Mouse (Mus musculus): ENCODE measurements around the gene Meltf. TPM values are rescaled to one million over a fixed set of nuclear protein-coding genes. Genes with fewer than 3 reads are reported as not detected.

Gene Meltf
- total and polyA plus RNA-seq, 3 experiments, result 0.04 to 0.09 (median 0.07) TPM

- TF ChIP-seq MEF2A (IDR thresholded peaks at IDR 0.05; ENCODE audit: borderline replicate concordance, low read depth, low read length), result peak; percentile 94
- TF ChIP-seq EP300 (IDR thresholded peaks at IDR 0.05; ENCODE audit: low read length), result no peak
- peak; percentile 98 for TF ChIP-seq NELFE (IDR thresholded peaks at IDR 0.05; ENCODE audit: low read depth, low read length)
- TF ChIP-seq TBP (conservative IDR thresholded peaks at IDR 0.05; ENCODE audit: low read depth, low read length), result peak; percentile 60; the same call in 1 of the 2 replicates
- no peak for TF ChIP-seq JUND (conservative IDR thresholded peaks at IDR 0.05; ENCODE audit: low read depth, low read length)
- peak; percentile 80 for TF ChIP-seq CHD2 (IDR thresholded peaks at IDR 0.05; ENCODE audit: low read length)
- TF ChIP-seq POLR2AphosphoS2 (IDR thresholded peaks at IDR 0.05; ENCODE audit: low read depth, low read length), result peak; percentile 91; the same call in 1 of the 2 replicates
- no peak for TF ChIP-seq JUN (IDR thresholded peaks at IDR 0.05; ENCODE audit: insufficient read depth, low read depth, low read length)
- no peak for TF ChIP-seq E2F4 (IDR thresholded peaks at IDR 0.05; ENCODE audit: insufficient replicate concordance, low read depth, low read length)
- peak; percentile 97 for TF ChIP-seq KAT2A (IDR thresholded peaks at IDR 0.05; ENCODE audit: insufficient replicate concordance, low read length)
- TF ChIP-seq ZC3H11A (IDR thresholded peaks at IDR 0.05; ENCODE audit: low read depth, low read length), result no peak
- no peak; the same call in 1 of the 2 replicates for TF ChIP-seq ZKSCAN1 (IDR thresholded peaks at IDR 0.05; ENCODE audit: borderline replicate concordance, low read depth, low read length)
- peak; percentile 79; the same call in 1 of the 2 replicates for TF ChIP-seq MYC (IDR thresholded peaks at IDR 0.05; ENCODE audit: low read depth, low read length)
- TF ChIP-seq GABPA (IDR thresholded peaks at IDR 0.05; ENCODE audit: insufficient replicate concordance, low read depth, low read length), result peak; percentile 89; the same call in 1 of the 2 replicates
- TF ChIP-seq MAFK (IDR thresholded peaks at IDR 0.05; ENCODE audit: insufficient replicate concordance, low read length), result no peak
- TF ChIP-seq IRF4 (IDR thresholded peaks at IDR 0.05; ENCODE audit: low read depth, low read length), result peak; percentile 90
- TF ChIP-seq SIN3A (IDR thresholded peaks at IDR 0.05; ENCODE audit: low read length), result peak; percentile 100
- TF ChIP-seq ZMIZ1 (IDR thresholded peaks at IDR 0.05; ENCODE audit: low read depth, low read length), result peak; percentile 91
- peak; percentile 69 for TF ChIP-seq BHLHE40 (IDR thresholded peaks at IDR 0.05; ENCODE audit: low read depth, low read length)
- TF ChIP-seq ETS1 (conservative IDR thresholded peaks at IDR 0.05; ENCODE audit: low read depth, low read length), result peak; percentile 56; the same call in 1 of the 2 replicates
- TF ChIP-seq ZNF384 (IDR thresholded peaks at IDR 0.05; ENCODE audit: low read depth, low read length), result no peak
- no peak; the same call in 1 of the 2 replicates for TF ChIP-seq USF2 (conservative IDR thresholded peaks at IDR 0.05; ENCODE audit: low read depth, low read length)
- TF ChIP-seq MXI1 (IDR thresholded peaks at IDR 0.05; ENCODE audit: low read depth, low read length), result peak; percentile 99
Observed at GRCm38 (mm10) chr16:31948345-31948774, 69.8 kb downstream of the Meltf start, which contains the start of the genes 0610012G03Rik and Ncbp2 (continued).

Other genes with a start within 250 kb of the Meltf start
- gene Dlg1, start 215.4 kb upstream of the Meltf start, total RNA-seq (2012; rRNA removed), result 28.7 and 29.0 TPM in 2 replicates
- gene Dlg1, start 215.4 kb upstream of the Meltf start, total RNA-seq (2014; rRNA removed), result 37.4 and 45.7 TPM in 2 replicates
- gene Dlg1, start 215.4 kb upstream of the Meltf start, polyA plus RNA-seq (2012; ENCODE audit: insufficient read length, low read depth), result 40.7 and 47.9 TPM in 2 replicates
- 1.1 and 1.4 TPM in 2 replicates for gene Pigz, start 55.0 kb downstream of the Meltf start, total RNA-seq (2012; rRNA removed)
- 2.8 and 2.9 TPM in 2 replicates for gene Pigz, start 55.0 kb downstream of the Meltf start, total RNA-seq (2014; rRNA removed)
- 6.4 and 7.1 TPM in 2 replicates for gene Pigz, start 55.0 kb downstream of the Meltf start, polyA plus RNA-seq (2012; ENCODE audit: insufficient read length, low read depth)
- 48.0 and 50.1 TPM in 2 replicates for gene 0610012G03Rik, start 69.7 kb downstream of the Meltf start, total RNA-seq (2012; rRNA removed)
- gene 0610012G03Rik, start 69.7 kb downstream of the Meltf start, total RNA-seq (2014; rRNA removed), result 33.0 and 38.0 TPM in 2 replicates
- 23.3 and 29.4 TPM in 2 replicates for gene 0610012G03Rik, start 69.7 kb downstream of the Meltf start, polyA plus RNA-seq (2012; ENCODE audit: insufficient read length, low read depth)
- 85.9 and 102 TPM in 2 replicates for gene Ncbp2, start 69.7 kb downstream of the Meltf start, total RNA-seq (2012; rRNA removed)
- 34.9 and 39.1 TPM in 2 replicates for gene Ncbp2, start 69.7 kb downstream of the Meltf start, total RNA-seq (2014; rRNA removed)
- 178 and 250 TPM in 2 replicates for gene Ncbp2, start 69.7 kb downstream of the Meltf start, polyA plus RNA-seq (2012; ENCODE audit: insufficient read length, low read depth)
- 19.3 and 22.1 TPM in 2 replicates for gene Senp5, start 124.5 kb downstream of the Meltf start, total RNA-seq (2012; rRNA removed)
- 31.2 and 32.5 TPM in 2 replicates for gene Senp5, start 124.5 kb downstream of the Meltf start, total RNA-seq (2014; rRNA removed)
- 27.2 and 28.8 TPM in 2 replicates for gene Senp5, start 124.5 kb downstream of the Meltf start, polyA plus RNA-seq (2012; ENCODE audit: insufficient read length, low read depth)
- 37.2 and 43.5 TPM in 2 replicates for gene Pak2, start 200.5 kb downstream of the Meltf start, total RNA-seq (2012; rRNA removed)
- 69.8 and 73.1 TPM in 2 replicates for gene Pak2, start 200.5 kb downstream of the Meltf start, total RNA-seq (2014; rRNA removed)
- gene Pak2, start 200.5 kb downstream of the Meltf start, polyA plus RNA-seq (2012; ENCODE audit: insufficient read length, low read depth), result 69.0 and 79.7 TPM in 2 replicates
- 47.1 and 48.1 TPM in 2 replicates for gene Pigx, start 220.9 kb downstream of the Meltf start, total RNA-seq (2012; rRNA removed)
- gene Pigx, start 220.9 kb downstream of the Meltf start, total RNA-seq (2014; rRNA removed), result 83.0 and 94.7 TPM in 2 replicates
- 46.4 and 48.1 TPM in 2 replicates for gene Pigx, start 220.9 kb downstream of the Meltf start, polyA plus RNA-seq (2012; ENCODE audit: insufficient read length, low read depth)
- 17.6 and 23.0 TPM in 2 replicates for gene Cep19, start 221.0 kb downstream of the Meltf start, total RNA-seq (2012; rRNA removed)
- 31.3 and 37.3 TPM in 2 replicates for gene Cep19, start 221.0 kb downstream of the Meltf start, total RNA-seq (2014; rRNA removed)
- 29.4 and 34.9 TPM in 2 replicates for gene Cep19, start 221.0 kb downstream of the Meltf start, polyA plus RNA-seq (2012; ENCODE audit: insufficient read length, low read depth)

Measured in CH12.LX (cell line).